Mouse (Mus musculus): ENCODE data around the gene Olfr1009. TPM values are rescaled to one million over a fixed set of nuclear protein-coding genes. Genes with fewer than 3 reads are reported as not detected.
A peak's percentile ranks its signal among the peaks of the same experiment; 100 is the strongest.
"Not testable (repeated sequence)": the region's sequence is repeated elsewhere in the genome, so short reads cannot be mapped to it uniquely, and the experiment has no call there.

The Olfr1009 gene
- polyA plus RNA-seq (2014; fragmentation: Nextera tagmentation; extraction: Ambion mirVana): not detected in 2 replicates

- Histone ChIP-seq H3K4me2 (ENCODE audit: low read depth, low read length) (no peak within 1 kb of the TSS), H3K27ac (ENCODE audit: low read depth, low read length) (no peak within 1 kb of the TSS), H3K4me1 (ENCODE audit: control insufficient read depth, insufficient read depth, low read length) (no peaks in the 10 kb centered on the region), H3K4me3 (ENCODE audit: low read depth, low read length) (no peak within 1 kb of the TSS), H3K9ac (replicated peaks; ENCODE audit: low read depth, low read length) (no peak within 1 kb of the TSS), H3K27me3 (ENCODE audit: control insufficient read depth, insufficient read depth, low read length) (no peaks in the 10 kb centered on the region), H3K36me3 (ENCODE audit: control insufficient read depth, insufficient read depth, low read length) (no peaks in the 10 kb centered on the region), H3K9me3 (ENCODE audit: control insufficient read depth, low read length) (no peaks in the 10 kb centered on the region)
- WGBS: 100% methylated on average over 1 of the region's 1 CpGs
- no peak for ATAC-seq (ENCODE audit: low read depth)
Measured at GRCm38 (mm10) chr2:85715119-85715518, at the start of gene Olfr1009. Gene Olfr1009 (plus strand): TSS chr2:85715419.

GRCm38 (mm10) chr2:85678667-85679066, 36.6 kb upstream of the Olfr1009 start, which contains the start of gene Olfr1006:
Gene Olfr1006 (minus strand): TSS chr2:85678767.
- Histone ChIP-seq H3K9ac (replicated peaks; ENCODE audit: low read depth, low read length) (no peak within 1 kb of the TSS), H3K27ac (ENCODE audit: low read depth, low read length) (no peak within 1 kb of the TSS), H3K4me1 (ENCODE audit: control insufficient read depth, insufficient read depth, low read length) (no peaks in the 10 kb centered on the region), H3K9me3 (ENCODE audit: control insufficient read depth, low read length) (no peaks in the 10 kb centered on the region), H3K4me2 (ENCODE audit: low read depth, low read length) (no peak within 1 kb of the TSS), H3K4me3 (ENCODE audit: low read depth, low read length) (no peak within 1 kb of the TSS), H3K36me3 (ENCODE audit: control insufficient read depth, insufficient read depth, low read length) (no peaks in the 10 kb centered on the region), H3K27me3 (ENCODE audit: control insufficient read depth, insufficient read depth, low read length) (no peaks in the 10 kb centered on the region)
- ATAC-seq (ENCODE audit: low read depth): no peak

- Histone ChIP-seq H3K36me3 (ENCODE audit: control insufficient read depth, insufficient read depth, low read length) (no peaks in the 10 kb centered on the region), H3K9me3 (ENCODE audit: control insufficient read depth, low read length) (no peaks in the 10 kb centered on the region), H3K27ac (ENCODE audit: low read depth, low read length) (no peak within 1 kb of the TSS), H3K4me1 (ENCODE audit: control insufficient read depth, insufficient read depth, low read length) (no peaks in the 10 kb centered on the region), H3K4me2 (ENCODE audit: low read depth, low read length) (no peak within 1 kb of the TSS), H3K4me3 (ENCODE audit: low read depth, low read length) (no peak within 1 kb of the TSS), H3K27me3 (ENCODE audit: control insufficient read depth, insufficient read depth, low read length) (no peaks in the 10 kb centered on the region), H3K9ac (replicated peaks; ENCODE audit: low read depth, low read length) (no peak within 1 kb of the TSS)
- ATAC-seq (ENCODE audit: low read depth): no peak
Measured at GRCm38 (mm10) chr2:85689131-85689530, 26.1 kb upstream of the Olfr1009 start, which contains the start of gene Olfr1008. Gene Olfr1008 (plus strand): TSS chr2:85689431.

- not testable (repeated sequence) for H3K27ac ChIP-seq (ENCODE audit: low read depth, low read length); H3K9me3 ChIP-seq (ENCODE audit: control insufficient read depth, low read length); H3K4me2 ChIP-seq (ENCODE audit: low read depth, low read length); ATAC-seq (ENCODE audit: low read depth); H3K36me3 ChIP-seq (ENCODE audit: control insufficient read depth, insufficient read depth, low read length); H3K9ac ChIP-seq (replicated peaks; ENCODE audit: low read depth, low read length); H3K27me3 ChIP-seq (ENCODE audit: control insufficient read depth, insufficient read depth, low read length); H3K4me1 ChIP-seq (ENCODE audit: control insufficient read depth, insufficient read depth, low read length); H3K4me3 ChIP-seq (ENCODE audit: low read depth, low read length)
- WGBS: 50% methylated on average over 2 of the region's 2 CpGs
Measured at GRCm38 (mm10) chr2:85710680-85711079, 4.5 kb upstream of the Olfr1009 start.

GRCm38 (mm10) chr2:85711159-85711558, 4.1 kb upstream of the Olfr1009 start:
- Histone ChIP-seq H3K4me1 (ENCODE audit: control insufficient read depth, insufficient read depth, low read length) (no peaks in the 10 kb centered on the region), H3K4me3 (ENCODE audit: low read depth, low read length) (no peak overlapping the region), H3K27me3 (ENCODE audit: control insufficient read depth, insufficient read depth, low read length) (no peaks in the 10 kb centered on the region), H3K36me3 (ENCODE audit: control insufficient read depth, insufficient read depth, low read length) (no peaks in the 10 kb centered on the region), H3K4me2 (ENCODE audit: low read depth, low read length) (no peak overlapping the region), H3K27ac (ENCODE audit: low read depth, low read length) (no peak overlapping the region), H3K9me3 (ENCODE audit: control insufficient read depth, low read length) (no peaks in the 10 kb centered on the region), H3K9ac (replicated peaks; ENCODE audit: low read depth, low read length) (no peak overlapping the region)
- ATAC-seq (ENCODE audit: low read depth): no peak
- WGBS: 8% methylated on average over 1 of the region's 1 CpGs

- Histone ChIP-seq H3K4me1 (ENCODE audit: control insufficient read depth, insufficient read depth, low read length) (no peaks in the 10 kb centered on the region), H3K9me3 (ENCODE audit: control insufficient read depth, low read length) (no peaks in the 10 kb centered on the region), H3K4me2 (ENCODE audit: low read depth, low read length) (no peak overlapping the region), H3K4me3 (ENCODE audit: low read depth, low read length) (no peak overlapping the region), H3K27ac (ENCODE audit: low read depth, low read length) (no peak overlapping the region), H3K36me3 (ENCODE audit: control insufficient read depth, insufficient read depth, low read length) (no peaks in the 10 kb centered on the region), H3K27me3 (ENCODE audit: control insufficient read depth, insufficient read depth, low read length) (no peaks in the 10 kb centered on the region), H3K9ac (replicated peaks; ENCODE audit: low read depth, low read length) (no peak overlapping the region)
- 0 out of 2 replicates have a peak, but pooled peaks have one; percentile 51 for ATAC-seq (ENCODE audit: low read depth)
- WGBS: 15% methylated on average over 3 of the region's 3 CpGs
Measured at GRCm38 (mm10) chr2:85725793-85726192, 10.6 kb downstream of the Olfr1009 start.

- 79% methylated on average over 4 of the region's 4 CpGs for WGBS
- Histone ChIP-seq H3K36me3 (ENCODE audit: control insufficient read depth, insufficient read depth, low read length) (no peaks in the 10 kb centered on the region), H3K27ac (ENCODE audit: low read depth, low read length) (no peak overlapping the region), H3K9ac (replicated peaks; ENCODE audit: low read depth, low read length) (no peak overlapping the region), H3K4me2 (ENCODE audit: low read depth, low read length) (no peak overlapping the region), H3K27me3 (ENCODE audit: control insufficient read depth, insufficient read depth, low read length) (no peaks in the 10 kb centered on the region), H3K9me3 (ENCODE audit: control insufficient read depth, low read length) (no peaks in the 10 kb centered on the region), H3K4me3 (ENCODE audit: low read depth, low read length) (no peak overlapping the region), H3K4me1 (ENCODE audit: control insufficient read depth, insufficient read depth, low read length) (no peaks in the 10 kb centered on the region)
- no peak for ATAC-seq (ENCODE audit: low read depth)
Measured at GRCm38 (mm10) chr2:85753822-85754221, 38.6 kb downstream of the Olfr1009 start.

- Histone ChIP-seq H3K36me3 (ENCODE audit: control insufficient read depth, insufficient read depth, low read length) (no peaks in the 10 kb centered on the region), H3K27me3 (ENCODE audit: control insufficient read depth, insufficient read depth, low read length) (no peaks in the 10 kb centered on the region), H3K4me2 (ENCODE audit: low read depth, low read length) (no peak within 1 kb of the TSS), H3K27ac (ENCODE audit: low read depth, low read length) (no peak within 1 kb of the TSS), H3K9me3 (ENCODE audit: control insufficient read depth, low read length) (no peaks in the 10 kb centered on the region), H3K4me1 (ENCODE audit: control insufficient read depth, insufficient read depth, low read length) (no peaks in the 10 kb centered on the region), H3K9ac (replicated peaks; ENCODE audit: low read depth, low read length) (no peak within 1 kb of the TSS), H3K4me3 (ENCODE audit: low read depth, low read length) (no peak within 1 kb of the TSS)
- ATAC-seq (ENCODE audit: low read depth): no peak
- 64% methylated on average over 1 of the region's 1 CpGs for WGBS
Measured at GRCm38 (mm10) chr2:85762666-85763065, 47.4 kb downstream of the Olfr1009 start, which contains the start of gene Olfr1012. Gene Olfr1012 (minus strand): TSS chr2:85762766.

GRCm38 (mm10) chr2:85766798-85767197, 51.6 kb downstream of the Olfr1009 start, which contains the start of gene Olfr1013:
Gene Olfr1013 (plus strand): TSS chr2:85767098.
- Histone ChIP-seq H3K4me1 (ENCODE audit: control insufficient read depth, insufficient read depth, low read length) (no peaks in the 10 kb centered on the region), H3K27me3 (ENCODE audit: control insufficient read depth, insufficient read depth, low read length) (no peaks in the 10 kb centered on the region), H3K36me3 (ENCODE audit: control insufficient read depth, insufficient read depth, low read length) (no peaks in the 10 kb centered on the region), H3K4me3 (ENCODE audit: low read depth, low read length) (no peak within 1 kb of the TSS), H3K27ac (ENCODE audit: low read depth, low read length) (no peak within 1 kb of the TSS), H3K4me2 (ENCODE audit: low read depth, low read length) (no peak within 1 kb of the TSS), H3K9ac (replicated peaks; ENCODE audit: low read depth, low read length) (no peak within 1 kb of the TSS), H3K9me3 (ENCODE audit: control insufficient read depth, low read length) (no peaks in the 10 kb centered on the region)
- no peak for ATAC-seq (ENCODE audit: low read depth)
